Mouse (Mus musculus): ENCODE measurements at regions not wholly inside any gene's neighbourhood (a gene's known extent, or its start where the extent isn't known, plus 50 kb on each side); places are given as distances from the start of the nearest gene placed in this dataset.
"Not testable (repeated sequence)": the region's sequence is repeated elsewhere in the genome, so short reads cannot be mapped to it uniquely, and the experiment has no call there.

- DNase-seq (ENCODE audit: low read depth, low spot score): no peak
These were observed 98.1 kb upstream of the Rpl34 start for GRCm38 (mm10) chr3:130828346-130828745.

- no peak for DNase-seq (ENCODE audit: low read depth, low spot score)
These were observed 97.7 kb upstream of the Rpl34 start for GRCm38 (mm10) chr3:130827934-130828333.

GRCm38 (mm10) chr3:130827021-130827420 lies 96.8 kb upstream of the Rpl34 start:
- DNase-seq (ENCODE audit: low read depth, low spot score): no peak

- no peak for DNase-seq (ENCODE audit: low read depth, low spot score)
These were observed 89.6 kb upstream of the Rpl34 start for GRCm38 (mm10) chr3:130819837-130820098.

- DNase-seq (ENCODE audit: low read depth, low spot score): no peak
These were observed 89.0 kb upstream of the Rpl34 start for GRCm38 (mm10) chr3:130819031-130819836.

- no peak for DNase-seq (ENCODE audit: low read depth, low spot score)
These were observed 88.4 kb upstream of the Rpl34 start for GRCm38 (mm10) chr3:130818467-130819030.

GRCm38 (mm10) chr3:130809696-130810665 lies 79.8 kb upstream of the Rpl34 start:
- no peak for DNase-seq (ENCODE audit: low read depth, low spot score)

GRCm38 (mm10) chr3:130805345-130805744 lies 75.1 kb upstream of the Rpl34 start:
- DNase-seq (ENCODE audit: low read depth, low spot score): no peak

GRCm38 (mm10) chr3:130804327-130804662 lies 74.1 kb upstream of the Rpl34 start:
- no peak for DNase-seq (ENCODE audit: low read depth, low spot score)

- DNase-seq (ENCODE audit: low read depth, low spot score): no peak
These were observed 73.6 kb upstream of the Rpl34 start for GRCm38 (mm10) chr3:130803591-130804326.

GRCm38 (mm10) chr3:130800016-130800415 lies 69.8 kb upstream of the Rpl34 start:
- DNase-seq (ENCODE audit: low read depth, low spot score): no peak

GRCm38 (mm10) chr3:130797956-130798355 lies 67.8 kb upstream of the Rpl34 start:
- not testable (repeated sequence) for DNase-seq (ENCODE audit: low read depth, low spot score)

GRCm38 (mm10) chr3:130796531-130796930 lies 66.3 kb upstream of the Rpl34 start:
- no peak for DNase-seq (ENCODE audit: low read depth, low spot score)

- DNase-seq (ENCODE audit: low read depth, low spot score): no peak
These were observed 65.2 kb upstream of the Rpl34 start for GRCm38 (mm10) chr3:130795396-130795795.

- DNase-seq (ENCODE audit: low read depth, low spot score): no peak
These were observed 64.1 kb upstream of the Rpl34 start for GRCm38 (mm10) chr3:130794142-130794925.

- no peak for DNase-seq (ENCODE audit: low read depth, low spot score)
These were observed 50.6 kb upstream of the Rpl34 start for GRCm38 (mm10) chr3:130780706-130781240.

Data from c-Kit-negative CD71-positive TER-119-positive erythroid progenitor cells, embryonic 14.5 days (primary cell).